Mouse (Mus musculus) adrenal gland (tissue): ENCODE results near the gene Fen1.
"Not testable (repeated sequence)": the region's sequence is repeated elsewhere in the genome, so short reads cannot be mapped to it uniquely, and the experiment has no call there.

Experiments
- intact Hi-C: fragments of 180-260 bp; cut with DNase I; formaldehyde crosslinking; loops from one replicate; pipeline ENCODE4 v1.15.1; 2025

Gene Fen1

GRCm38 (mm10) chr19:10183299-10183983 lies 20.5 kb downstream of the Fen1 start:
- intact Hi-C loops, result loop anchor here (2.0 kb wide), 1 partner anchor 83 kb away; the partner anchor contains the start of gene Fads2

GRCm38 (mm10) chr19:10182670-10183298 lies 21.2 kb downstream of the Fen1 start, which contains the start of gene Fads1:
TSS of gene Fads1 (plus strand) at chr19:10182888.
- intact Hi-C loops, result loop anchor here (2.0 kb wide), 1 partner anchor 82 kb away; the partner anchor contains the start of gene Fads2

- intact Hi-C loops, result loop anchor here (2.0 kb wide), 1 partner anchor 81 kb away; the partner anchor contains the start of gene Fads2
Measured at GRCm38 (mm10) chr19:10182142-10182541, 21.8 kb downstream of the Fen1 start.

GRCm38 (mm10) chr19:10181225-10181624 lies 22.7 kb downstream of the Fen1 start:
- intact Hi-C loops, result no loop called here

- intact Hi-C loops, result loop anchor here (5.0 kb wide), 1 partner anchor 50 kb away; no protein-coding TSS in a partner anchor
Measured at GRCm38 (mm10) chr19:10176941-10177372, 27.0 kb downstream of the Fen1 start.

GRCm38 (mm10) chr19:10176477-10176876 lies 27.5 kb downstream of the Fen1 start:
- intact Hi-C loops, result loop anchor here (5.0 kb wide), 1 partner anchor 49 kb away; no protein-coding TSS in a partner anchor

GRCm38 (mm10) chr19:10174956-10175355 lies 29.0 kb downstream of the Fen1 start:
- intact Hi-C loops, result loop anchor here (5.0 kb wide), 1 partner anchor 48 kb away; no protein-coding TSS in a partner anchor

GRCm38 (mm10) chr19:10173844-10174539 lies 30.0 kb downstream of the Fen1 start:
- intact Hi-C loops, result no loop called here

- intact Hi-C loops, result no loop called here
Measured at GRCm38 (mm10) chr19:10173116-10173718, 30.8 kb downstream of the Fen1 start.

GRCm38 (mm10) chr19:10171846-10172245 lies 32.1 kb downstream of the Fen1 start:
- intact Hi-C loops, result no loop called here

- intact Hi-C loops, result no loop called here
Measured at GRCm38 (mm10) chr19:10171359-10171758, 32.6 kb downstream of the Fen1 start.

GRCm38 (mm10) chr19:10170466-10170865 lies 33.5 kb downstream of the Fen1 start:
- intact Hi-C loops, result no loop called here

GRCm38 (mm10) chr19:10169692-10170330 lies 34.2 kb downstream of the Fen1 start:
- intact Hi-C loops, result not testable (repeated sequence)

- intact Hi-C loops, result no loop called here
Measured at GRCm38 (mm10) chr19:10169179-10169578, 34.8 kb downstream of the Fen1 start.

- intact Hi-C loops, result no loop called here
Measured at GRCm38 (mm10) chr19:10168441-10168840, 35.5 kb downstream of the Fen1 start.

GRCm38 (mm10) chr19:10167951-10168350 lies 36.0 kb downstream of the Fen1 start:
- intact Hi-C loops, result no loop called here

GRCm38 (mm10) chr19:10167112-10167511 lies 36.9 kb downstream of the Fen1 start:
- intact Hi-C loops, result no loop called here

- intact Hi-C loops, result not testable (repeated sequence)
Measured at GRCm38 (mm10) chr19:10165928-10166327, 38.0 kb downstream of the Fen1 start.

GRCm38 (mm10) chr19:10163896-10164295 lies 40.1 kb downstream of the Fen1 start:
- intact Hi-C loops, result no loop called here

GRCm38 (mm10) chr19:10157725-10158124 lies 46.2 kb downstream of the Fen1 start:
- intact Hi-C loops, result no loop called here

GRCm38 (mm10) chr19:10149189-10149588 lies 54.8 kb downstream of the Fen1 start:
- intact Hi-C loops, result no loop called here
